In genomic region chr1:189579358-189579757, GRCm38 (mm10) we compare ENCODE assay signal across 8 mouse cellular contexts.
DNase-seq lines count a peak whose midpoint lies in the region.

No protein-coding gene starts in this region.

- intact Hi-C loops in left cerebral cortex, postnatal 14 days (cut with DNase I) = loop anchor here (2.0 kb wide), 1 partner anchor 551 kb away; no protein-coding TSS in a partner anchor

- peak; percentile 36 for DNase-seq in layer of hippocampus, adult 11-12 months (ENCODE audit: low spot score)
- no peak for DNase-seq in layer of hippocampus, adult 9-10 months (ENCODE audit: low spot score)
- peak; percentile 49 for DNase-seq in Muller cell, postnatal 12 days (ENCODE audit: inconsistent ontology term)
- peak; percentile 64 to 65 for DNase-seq in cerebellum, postnatal 14 days
- DNase-seq in heart, postnatal 4 days = peak; percentile 73
- DNase-seq in left cerebral cortex, postnatal 14 days (ENCODE audit: low spot score in 2 of 2) = peak; percentile 12 to 56
- peak; percentile 6 for DNase-seq in retina, adult 2 months (ENCODE audit: low read depth, low spot score)
- no peak for DNase-seq in spleen, adult 12 weeks (ENCODE audit: low spot score)

Comparison
In these comparisons a context has a peak if more than half of its experiments do, and no peak if none do; other contexts are left out.
1. DNase-seq: peak in layer of hippocampus, adult 11-12 months (single experiment), Muller cell, postnatal 12 days (single experiment), cerebellum, postnatal 14 days (2 of 2), heart, postnatal 4 days (single experiment), left cerebral cortex, postnatal 14 days (2 of 2) and retina, adult 2 months (single experiment); none in layer of hippocampus, adult 9-10 months (single experiment) and spleen, adult 12 weeks (single experiment).